Mouse (Mus musculus): ENCODE results near the gene Pard3b. TPM values are rescaled to one million over a fixed set of nuclear protein-coding genes. Genes with fewer than 3 reads are reported as not detected.

Pard3b gene
- total RNA-seq, 1 experiment from 2014 or later: 0.57 TPM

- no peak for ATAC-seq (replicated peaks; ENCODE audit: insufficient number of reproducible peaks, low FRiP score, low TSS enrichment, poor library complexity, severe bottlenecking)
Observed at GRCm38 (mm10) chr1:62041718-62042117, 403.1 kb downstream of the Pard3b start.

- ATAC-seq (replicated peaks; ENCODE audit: insufficient number of reproducible peaks, low FRiP score, low TSS enrichment, poor library complexity, severe bottlenecking): no peak
Observed at GRCm38 (mm10) chr1:62048592-62048991, 410.0 kb downstream of the Pard3b start.

- ATAC-seq (replicated peaks; ENCODE audit: insufficient number of reproducible peaks, low FRiP score, low TSS enrichment, poor library complexity, severe bottlenecking): peak; percentile 90
Observed at GRCm38 (mm10) chr1:62051186-62051825, 412.7 kb downstream of the Pard3b start.

GRCm38 (mm10) chr1:62053167-62053638 is 414.6 kb downstream of the Pard3b start:
- no peak for ATAC-seq (replicated peaks; ENCODE audit: insufficient number of reproducible peaks, low FRiP score, low TSS enrichment, poor library complexity, severe bottlenecking)

GRCm38 (mm10) chr1:62055280-62055679 is 416.7 kb downstream of the Pard3b start:
- ATAC-seq (replicated peaks; ENCODE audit: insufficient number of reproducible peaks, low FRiP score, low TSS enrichment, poor library complexity, severe bottlenecking): no peak

GRCm38 (mm10) chr1:62070617-62071016 is 432.0 kb downstream of the Pard3b start:
- ATAC-seq (replicated peaks; ENCODE audit: insufficient number of reproducible peaks, low FRiP score, low TSS enrichment, poor library complexity, severe bottlenecking): no peak

GRCm38 (mm10) chr1:62071139-62071538 is 432.5 kb downstream of the Pard3b start:
- no peak for ATAC-seq (replicated peaks; ENCODE audit: insufficient number of reproducible peaks, low FRiP score, low TSS enrichment, poor library complexity, severe bottlenecking)

- no peak for ATAC-seq (replicated peaks; ENCODE audit: insufficient number of reproducible peaks, low FRiP score, low TSS enrichment, poor library complexity, severe bottlenecking)
Observed at GRCm38 (mm10) chr1:62076171-62076570, 437.5 kb downstream of the Pard3b start.

GRCm38 (mm10) chr1:62081129-62081528 is 442.5 kb downstream of the Pard3b start:
- no peak for ATAC-seq (replicated peaks; ENCODE audit: insufficient number of reproducible peaks, low FRiP score, low TSS enrichment, poor library complexity, severe bottlenecking)

GRCm38 (mm10) chr1:62085995-62086394 is 447.4 kb downstream of the Pard3b start:
- ATAC-seq (replicated peaks; ENCODE audit: insufficient number of reproducible peaks, low FRiP score, low TSS enrichment, poor library complexity, severe bottlenecking): no peak

- ATAC-seq (replicated peaks; ENCODE audit: insufficient number of reproducible peaks, low FRiP score, low TSS enrichment, poor library complexity, severe bottlenecking): no peak
Observed at GRCm38 (mm10) chr1:62087464-62087863, 448.8 kb downstream of the Pard3b start.

GRCm38 (mm10) chr1:62094885-62095284 is 456.3 kb downstream of the Pard3b start:
- ATAC-seq (replicated peaks; ENCODE audit: insufficient number of reproducible peaks, low FRiP score, low TSS enrichment, poor library complexity, severe bottlenecking): no peak

GRCm38 (mm10) chr1:62122426-62122825 is 483.8 kb downstream of the Pard3b start:
- no peak for ATAC-seq (replicated peaks; ENCODE audit: insufficient number of reproducible peaks, low FRiP score, low TSS enrichment, poor library complexity, severe bottlenecking)

GRCm38 (mm10) chr1:62129186-62129585 is 490.6 kb downstream of the Pard3b start:
- ATAC-seq (replicated peaks; ENCODE audit: insufficient number of reproducible peaks, low FRiP score, low TSS enrichment, poor library complexity, severe bottlenecking): no peak

- no peak for ATAC-seq (replicated peaks; ENCODE audit: insufficient number of reproducible peaks, low FRiP score, low TSS enrichment, poor library complexity, severe bottlenecking)
Observed at GRCm38 (mm10) chr1:62148134-62148533, 509.5 kb downstream of the Pard3b start.

GRCm38 (mm10) chr1:62148786-62149185 is 510.2 kb downstream of the Pard3b start:
- no peak for ATAC-seq (replicated peaks; ENCODE audit: insufficient number of reproducible peaks, low FRiP score, low TSS enrichment, poor library complexity, severe bottlenecking)

GRCm38 (mm10) chr1:62155970-62156369 is 517.3 kb downstream of the Pard3b start:
- ATAC-seq (replicated peaks; ENCODE audit: insufficient number of reproducible peaks, low FRiP score, low TSS enrichment, poor library complexity, severe bottlenecking): no peak

GRCm38 (mm10) chr1:62159592-62159991 is 521.0 kb downstream of the Pard3b start:
- no peak for ATAC-seq (replicated peaks; ENCODE audit: insufficient number of reproducible peaks, low FRiP score, low TSS enrichment, poor library complexity, severe bottlenecking)

GRCm38 (mm10) chr1:62175013-62175640 is 536.5 kb downstream of the Pard3b start:
- ATAC-seq (replicated peaks; ENCODE audit: insufficient number of reproducible peaks, low FRiP score, low TSS enrichment, poor library complexity, severe bottlenecking): no peak

- no peak for ATAC-seq (replicated peaks; ENCODE audit: insufficient number of reproducible peaks, low FRiP score, low TSS enrichment, poor library complexity, severe bottlenecking)
Observed at GRCm38 (mm10) chr1:62181638-62182037, 543.0 kb downstream of the Pard3b start.

All from monocyte, adult 5-6 weeks (primary cell).